Mouse (Mus musculus) midbrain, embryonic 16.5 days (tissue): ENCODE measurements at regions not wholly inside any gene's neighbourhood (a gene's known extent, or its start where the extent isn't known, plus 50 kb on each side); places are given as distances from the start of the nearest gene placed in this dataset.
A peak's percentile ranks its signal among the peaks of the same experiment; 100 is the strongest.

ENCODE experiments used
- ATAC-seq: fragments of 200-750 bp; cut with Nextera tagmentation; 2 replicates; pipeline ENCODE4 v1.8.0; 2017; ENCODE audit warnings: moderate TSS enrichment
- H3K27ac ChIP-seq: fragments of 300-500 bp; sonication (generic); 2 replicates; pipeline ENCODE4 v1.5.1; 2014; ENCODE audit warnings: mild to moderate bottlenecking, low read length, mixed read lengths
- H3K27me3 ChIP-seq: fragments of 300-500 bp; sonication (generic); 2 replicates; pipeline ENCODE4 v1.6.1; 2014; ENCODE audit warnings: low read depth, low read length, mixed read lengths; ENCODE audit not compliant: control insufficient read depth, insufficient read depth
- H3K36me3 ChIP-seq: fragments of 300-500 bp; sonication (generic); 2 replicates; pipeline ENCODE4 v1.6.1; 2014; ENCODE audit warnings: mild to moderate bottlenecking, low read length, moderate library complexity, mixed read lengths; ENCODE audit not compliant: control insufficient read depth, insufficient read depth
- H3K4me1 ChIP-seq: fragments of 300-500 bp; sonication (generic); 2 replicates; pipeline ENCODE4 v1.6.1; 2014; ENCODE audit warnings: mild to moderate bottlenecking, low read length, mixed read lengths; ENCODE audit not compliant: control insufficient read depth, insufficient read depth
- H3K4me2 ChIP-seq: fragments of 300-500 bp; sonication (generic); 2 replicates; pipeline ENCODE4 v1.6.1; 2014; ENCODE audit warnings: mild to moderate bottlenecking, low read length, mixed read lengths
- H3K4me3 ChIP-seq: fragments of 300-500 bp; sonication (generic); 2 replicates; pipeline ENCODE4 v1.5.1; 2014; ENCODE audit warnings: low read depth, mild to moderate bottlenecking, low read length, moderate library complexity, mixed read lengths
- H3K9ac ChIP-seq: fragments of 300-500 bp; sonication (generic); 2 replicates; pipeline ENCODE4 v1.6.1; 2014; ENCODE audit warnings: low read depth, low read length, mixed read lengths
- H3K9me3 ChIP-seq: fragments of 300-500 bp; sonication (generic); replicated peaks from 2 replicates; pipeline ENCODE4 v1.6.1; 2014; ENCODE audit warnings: mild to moderate bottlenecking, low read length, mixed read lengths; ENCODE audit not compliant: control insufficient read depth, poor library complexity, severe bottlenecking
- WGBS: fragments of 180-500 bp; shearing (Covaris S2); extraction: QIAGEN DNeasy Blood & Tissue Kit; methylation state at CpG from one replicate; pipeline ENCODE4 v1.1.7; 2014; 5-methylcytosine and 5-hydroxymethylcytosine counted together

- no peaks in the 10 kb centered on the region for H3K27me3 ChIP-seq
Observed at GRCm38 (mm10) chr3:77051884-77052283, 977.8 kb downstream of the Fstl5 start.

GRCm38 (mm10) chr3:77075055-77075454 lies 1001.0 kb downstream of the Fstl5 start:
- H3K4me2 ChIP-seq: no peak overlapping the region
- H3K27me3 ChIP-seq: no peaks in the 10 kb centered on the region
- H3K9me3 ChIP-seq: no peaks in the 10 kb centered on the region
- H3K4me1 ChIP-seq: no peaks in the 10 kb centered on the region
- H3K9ac ChIP-seq: no peak overlapping the region
- no peak overlapping the region for H3K27ac ChIP-seq
- no peak for ATAC-seq
- H3K36me3 ChIP-seq: no peaks in the 10 kb centered on the region
- no peak overlapping the region for H3K4me3 ChIP-seq

More at GRCm38 (mm10) chr3:77051884-77052283, 977.8 kb downstream of the Fstl5 start:
- ATAC-seq: no peak
- no peaks in the 10 kb centered on the region for H3K36me3 ChIP-seq
- H3K4me2 ChIP-seq: no peak overlapping the region
- no peak overlapping the region for H3K9ac ChIP-seq
- 95% methylated on average over 1 of the region's 1 CpGs for WGBS
- H3K9me3 ChIP-seq: no peaks in the 10 kb centered on the region
- no peak overlapping the region for H3K4me3 ChIP-seq
- H3K4me1 ChIP-seq: no peaks in the 10 kb centered on the region
- no peak overlapping the region for H3K27ac ChIP-seq

DNA sequence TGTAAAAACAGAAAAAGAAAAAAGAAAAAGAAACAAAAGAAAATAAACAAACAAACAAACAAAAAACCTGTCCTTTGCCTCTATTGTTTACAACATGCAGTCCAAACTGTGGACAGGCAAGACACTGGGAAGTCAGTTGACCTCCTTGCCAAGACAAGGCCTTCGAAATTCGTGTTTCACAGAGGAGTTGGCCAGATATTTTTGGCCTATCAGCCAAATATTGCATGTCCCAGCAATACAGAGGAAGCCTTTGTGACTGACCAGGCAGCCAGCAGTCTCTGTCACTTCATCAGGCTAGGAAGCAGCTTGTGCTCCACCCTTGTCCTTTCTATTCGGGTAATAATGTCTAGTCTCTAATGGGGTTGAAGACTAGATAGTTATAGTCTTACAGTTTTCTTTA lies 1017.7 kb downstream of the Fstl5 start:
- 77% methylated on average over 3 of the region's 3 CpGs for WGBS
- no peak for ATAC-seq
- H3K9ac ChIP-seq: no peak overlapping the region
- H3K4me2 ChIP-seq: no peak overlapping the region
- no peaks in the 10 kb centered on the region for H3K4me1 ChIP-seq
- no peaks in the 10 kb centered on the region; the same call in 1 of the 2 replicates for H3K9me3 ChIP-seq
- no peak overlapping the region for H3K27ac ChIP-seq
- no peaks in the 10 kb centered on the region for H3K36me3 ChIP-seq
- no peak overlapping the region for H3K4me3 ChIP-seq
- H3K27me3 ChIP-seq: no peaks in the 10 kb centered on the region

- WGBS: 67% methylated on average over 2 of the region's 2 CpGs
Observed at GRCm38 (mm10) chr3:77112969-77113368, 1038.9 kb downstream of the Fstl5 start.

DNA sequence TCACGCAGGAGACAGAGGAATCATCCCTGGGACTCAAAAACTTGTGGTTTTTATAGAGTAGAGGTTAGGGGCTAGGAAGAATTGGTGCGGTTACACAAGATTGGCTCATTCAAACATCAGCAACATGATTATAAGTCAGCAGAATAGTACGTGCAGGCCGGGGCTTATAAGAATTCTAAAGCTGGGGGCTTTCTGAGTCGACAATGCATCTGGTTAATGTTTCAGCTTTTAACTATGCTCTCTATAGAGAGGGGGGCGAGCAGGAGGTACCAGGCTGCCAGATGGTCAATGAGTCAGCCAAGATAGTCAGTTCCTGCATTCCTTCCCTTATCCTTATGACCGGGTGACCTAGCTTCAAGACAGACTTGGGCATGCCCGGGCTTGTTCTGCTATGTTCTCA lies 1046.5 kb downstream of the Fstl5 start:
- no peaks in the 10 kb centered on the region for H3K9me3 ChIP-seq
- H3K27ac ChIP-seq: no peak overlapping the region
- no peaks in the 10 kb centered on the region for H3K27me3 ChIP-seq
- no peak overlapping the region for H3K9ac ChIP-seq
- 94% methylated on average over 8 of the region's 8 CpGs for WGBS
- no peaks in the 10 kb centered on the region for H3K36me3 ChIP-seq
- H3K4me1 ChIP-seq: no peaks in the 10 kb centered on the region
- no peak for ATAC-seq
- H3K4me2 ChIP-seq: no peak overlapping the region
- no peak overlapping the region for H3K4me3 ChIP-seq

More at GRCm38 (mm10) chr3:77112969-77113368, 1038.9 kb downstream of the Fstl5 start:
- Histone ChIP-seq H3K9me3 (no peaks in the 10 kb centered on the region; the same call in 1 of the 2 replicates), H3K36me3 (no peaks in the 10 kb centered on the region), H3K9ac (no peak overlapping the region), H3K4me2 (no peak overlapping the region), H3K27me3 (no peaks in the 10 kb centered on the region), H3K27ac (no peak overlapping the region), H3K4me1 (no peaks in the 10 kb centered on the region), H3K4me3 (no peak overlapping the region)
- no peak for ATAC-seq

GRCm38 (mm10) chr3:77151636-77152035 lies 1077.6 kb downstream of the Fstl5 start:
- H3K4me1 ChIP-seq: no peaks in the 10 kb centered on the region
- no peak overlapping the region for H3K4me3 ChIP-seq
- H3K27me3 ChIP-seq: no peaks in the 10 kb centered on the region
- 62% methylated on average over 1 of the region's 1 CpGs for WGBS
- no peaks in the 10 kb centered on the region for H3K9me3 ChIP-seq
- no peak overlapping the region for H3K27ac ChIP-seq
- H3K9ac ChIP-seq: no peak overlapping the region
- 0 out of 2 replicates have a peak, but pooled peaks have one; percentile 8 for ATAC-seq
- no peak overlapping the region for H3K4me2 ChIP-seq
- H3K36me3 ChIP-seq: no peaks in the 10 kb centered on the region

DNA sequence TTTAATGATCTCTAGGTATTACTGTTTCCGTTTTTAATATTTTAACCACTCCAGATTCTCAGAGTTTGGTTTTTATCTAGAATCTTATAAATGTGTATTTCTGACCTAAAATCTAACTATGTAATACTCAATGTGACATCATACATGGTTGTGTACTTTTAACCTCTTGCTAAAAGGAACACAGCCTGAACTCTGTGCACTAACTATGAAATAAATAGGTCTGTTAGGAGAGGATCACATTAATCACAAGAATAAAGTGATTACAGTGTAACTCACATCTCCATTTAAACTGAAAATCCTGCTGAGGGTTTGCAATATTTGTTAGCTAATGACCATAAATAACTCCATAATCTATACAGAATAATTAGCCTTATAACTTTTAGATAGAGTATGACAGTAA lies 1123.8 kb downstream of the Fstl5 start:
- Histone ChIP-seq H3K27me3 (no peaks in the 10 kb centered on the region), H3K4me1 (no peaks in the 10 kb centered on the region), H3K4me3 (no peak overlapping the region), H3K9me3 (no peaks in the 10 kb centered on the region), H3K27ac (no peak overlapping the region), H3K36me3 (no peaks in the 10 kb centered on the region), H3K9ac (no peak overlapping the region), H3K4me2 (no peak overlapping the region)
- WGBS: 100% methylated on average over 1 of the region's 1 CpGs
- no peak for ATAC-seq

- Histone ChIP-seq H3K4me2 (no peak overlapping the region), H3K36me3 (no peaks in the 10 kb centered on the region), H3K9me3 (no peaks in the 10 kb centered on the region), H3K4me3 (no peak overlapping the region), H3K27ac (no peak overlapping the region), H3K9ac (no peak overlapping the region), H3K27me3 (no peaks in the 10 kb centered on the region), H3K4me1 (no peaks in the 10 kb centered on the region)
- WGBS: 70% methylated on average over 2 of the region's 2 CpGs
- ATAC-seq: no peak
Observed at GRCm38 (mm10) chr3:77198265-77198664, 1124.2 kb downstream of the Fstl5 start.

DNA sequence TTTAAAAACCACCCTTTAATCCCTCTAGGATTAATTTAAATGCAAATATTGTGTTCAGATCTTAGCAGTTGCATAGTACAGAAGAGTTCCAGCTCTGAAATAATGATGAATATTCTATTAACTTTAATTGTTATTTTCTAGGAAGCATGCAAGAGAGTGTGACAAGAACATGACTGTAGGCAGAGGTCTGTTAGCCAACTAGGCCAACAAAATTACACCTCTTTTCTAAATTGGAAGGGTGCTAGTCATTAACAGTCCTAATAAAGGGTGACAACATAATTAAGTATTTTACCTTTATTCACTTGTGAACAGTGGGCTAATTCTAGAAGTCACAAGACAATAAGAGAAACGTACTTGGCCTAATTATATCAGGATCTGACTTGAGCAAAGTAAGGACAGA lies 1151.9 kb downstream of the Fstl5 start:
- Histone ChIP-seq H3K9me3 (no peaks in the 10 kb centered on the region), H3K4me2 (no peak overlapping the region), H3K4me1 (no peaks in the 10 kb centered on the region), H3K27me3 (no peaks in the 10 kb centered on the region), H3K4me3 (no peak overlapping the region), H3K36me3 (no peaks in the 10 kb centered on the region), H3K9ac (no peak overlapping the region), H3K27ac (no peak overlapping the region)
- no peak for ATAC-seq
- 64% methylated on average over 1 of the region's 1 CpGs for WGBS
